ENCODE assay signal across 8 mouse cellular contexts in the genomic region with DNA sequence AGATGAGACGGTGACA. TPM values are rescaled to one million over a fixed set of nuclear protein-coding genes. Genes with fewer than 3 reads are reported as not detected.
DNase-seq lines count a peak whose midpoint lies in the region; ATAC-seq and TF ChIP-seq lines count a peak whose summit lies in the region.

A gene (plus strand): TSS at position 8 of the 16 bp plus-strand sequence.

- no peaks in the 10 kb centered on the region; the same call in 1 of the 2 replicates for H3K4me1 ChIP-seq in liver, adult 2 months (ENCODE audit: control insufficient read depth, insufficient read depth, low read length)
- no peaks in the 10 kb centered on the region for H3K4me1 ChIP-seq in embryonic fibroblast, embryonic 13.5 days (ENCODE audit: control insufficient read depth, insufficient read depth, low read length)
- peaks cover 9% of the 10 kb centered on the region; the same call in 1 of the 2 replicates for H3K4me1 ChIP-seq in intestine, embryonic 14.5 days (replicated peaks; ENCODE audit: control insufficient read depth, insufficient read depth, low read length)
- H3K4me1 ChIP-seq in midbrain, embryonic 11.5 days (ENCODE audit: control insufficient read depth, insufficient read depth, low read length): peaks cover 21% of the 10 kb centered on the region

- no peak for TF ChIP-seq CTCF in liver, adult 2 months (IDR thresholded peaks at IDR 0.05; ENCODE audit: low read depth, low read length)
- TF ChIP-seq CTCF in embryonic fibroblast, embryonic 13.5 days (IDR thresholded peaks at IDR 0.05; ENCODE audit: borderline replicate concordance, insufficient read depth, low read length): no peak

- H3K79me2 ChIP-seq in liver, adult 2 months (ENCODE audit: control insufficient read depth, insufficient read depth, low read length): no peaks in the 10 kb centered on the region

- H3K27ac ChIP-seq in liver, adult 2 months (replicated peaks; ENCODE audit: insufficient read depth, low read depth, low read length): peak within 1 kb of the TSS; percentile 31; the same call in 1 of the 2 replicates
- H3K27ac ChIP-seq in embryonic fibroblast, embryonic 13.5 days (ENCODE audit: insufficient read depth, low read length): peak within 1 kb of the TSS; percentile 76
- H3K27ac ChIP-seq in intestine, embryonic 14.5 days (ENCODE audit: low read depth): peak within 1 kb of the TSS; percentile 84
- H3K27ac ChIP-seq in midbrain, embryonic 11.5 days (ENCODE audit: low read depth, low read length): peak within 1 kb of the TSS; percentile 57

- H3K4me2 ChIP-seq in intestine, embryonic 14.5 days (ENCODE audit: low read length): peak within 1 kb of the TSS; percentile 72
- H3K4me2 ChIP-seq in midbrain, embryonic 11.5 days: peak within 1 kb of the TSS; percentile 75

- peaks cover 1% of the 10 kb centered on the region; the same call in 1 of the 2 replicates for H3K36me3 ChIP-seq in liver, adult 2 months (ENCODE audit: control insufficient read depth, insufficient read depth, low read length)
- peaks cover 16% of the 10 kb centered on the region for H3K36me3 ChIP-seq in intestine, embryonic 14.5 days (ENCODE audit: control insufficient read depth, insufficient read depth, low read length)
- H3K36me3 ChIP-seq in midbrain, embryonic 11.5 days (ENCODE audit: control insufficient read depth, insufficient read depth, low read length): no peaks in the 10 kb centered on the region

- H3K27me3 ChIP-seq in liver, adult 2 months (ENCODE audit: control insufficient read depth, insufficient read depth, low read length): peaks cover 4% of the 10 kb centered on the region; the same call in 1 of the 2 replicates
- H3K27me3 ChIP-seq in intestine, embryonic 14.5 days (replicated peaks; ENCODE audit: control insufficient read depth, insufficient read depth, low read length): no peaks in the 10 kb centered on the region
- no peaks in the 10 kb centered on the region for H3K27me3 ChIP-seq in midbrain, embryonic 11.5 days (ENCODE audit: control insufficient read depth, insufficient read depth, low read length)

- peak within 1 kb of the TSS; percentile 68 for H3K9ac ChIP-seq in liver, adult 2 months (ENCODE audit: low read depth, low read length)
- H3K9ac ChIP-seq in intestine, embryonic 14.5 days (ENCODE audit: low read length): peak within 1 kb of the TSS; percentile 74
- H3K9ac ChIP-seq in midbrain, embryonic 11.5 days (ENCODE audit: low read length): peak within 1 kb of the TSS; percentile 80

- peak within 1 kb of the TSS; percentile 60 for H3K4me3 ChIP-seq in liver, adult 2 months (ENCODE audit: insufficient read depth, low read depth, low read length)
- H3K4me3 ChIP-seq in embryonic fibroblast, embryonic 13.5 days (ENCODE audit: insufficient read depth, low read length): peak within 1 kb of the TSS; percentile 84
- H3K4me3 ChIP-seq in intestine, embryonic 14.5 days (ENCODE audit: low read depth, low read length): peak within 1 kb of the TSS; percentile 80
- peak within 1 kb of the TSS; percentile 50 for H3K4me3 ChIP-seq in midbrain, embryonic 11.5 days (ENCODE audit: low read depth, low read length)

- no peak for ATAC-seq in intestine, embryonic 14.5 days (replicated peaks; ENCODE audit: low FRiP score, low TSS enrichment, low read depth)
- ATAC-seq in midbrain, embryonic 11.5 days (ENCODE audit: low FRiP score): no peak

- WGBS in liver, adult 2 months: 13% methylated on average over 1 of the region's 1 CpGs
- WGBS in intestine, embryonic 14.5 days: 0% methylated on average over 1 of the region's 1 CpGs
- 0% methylated on average over 1 of the region's 1 CpGs for WGBS in midbrain, embryonic 11.5 days

- DNase-seq in liver, adult 2 months (ENCODE audit: extremely low read depth, low read depth, low spot score): no peak
- no peak for DNase-seq in liver
- no peak for DNase-seq in intestine, embryonic 14.5 days (ENCODE audit: low spot score)
- DNase-seq in midbrain, embryonic 11.5 days (ENCODE audit: low spot score, missing footprints): no peak
- no peak for DNase-seq in cerebellum, adult 11-12 months
- DNase-seq in thymus, adult 18-20 months: no peak
- no peak for DNase-seq in urinary bladder, postnatal 10 days (ENCODE audit: low spot score)

- no peaks in the 10 kb centered on the region for H3K9me3 ChIP-seq in intestine, embryonic 14.5 days (ENCODE audit: control insufficient read depth, low read length)
- H3K9me3 ChIP-seq in midbrain, embryonic 11.5 days (ENCODE audit: control insufficient read depth, low read length): no peaks in the 10 kb centered on the region

- TF ChIP-seq POLR2A in liver, adult 2 months (IDR thresholded peaks at IDR 0.05; ENCODE audit: extremely low read depth, insufficient read depth, low read length): no peak
- no peak for TF ChIP-seq POLR2A in embryonic fibroblast, embryonic 13.5 days (IDR thresholded peaks at IDR 0.05; ENCODE audit: low read depth, low read length)

RNA-seq across cellular contexts. Expression of the gene that starts here (rescaled TPM):
- total RNA-seq in liver, adult 2 months (2014; rRNA removed): under 0.01 and 0.20 TPM in 2 replicates
- 0.52 and 0.64 TPM in 2 replicates for polyA plus RNA-seq in liver, adult 2 months (2012; rRNA removed)
- polyA plus RNA-seq in embryonic fibroblast, embryonic 13.5 days (2011; ENCODE audit: insufficient read length, low read depth, missing spikeins): 34.8 and 37.3 TPM in 2 replicates
- 5.3 and 5.5 TPM in 2 replicates for polyA plus RNA-seq in intestine, embryonic 14.5 days (2014; fragmentation: Nextera tagmentation; extraction: Ambion mirVana)
- 4.8 and 5.3 TPM in 2 replicates for polyA plus RNA-seq in midbrain, embryonic 11.5 days (2014; fragmentation: Nextera tagmentation; extraction: Ambion mirVana)

Comparison
In these comparisons a context has a peak if more than half of its experiments do, and no peak if none do; other contexts are left out.
1. H3K27ac ChIP-seq: peak in every context shown above with its lines; median percentile 84 in intestine, embryonic 14.5 days; 76 in embryonic fibroblast, embryonic 13.5 days; 57 in midbrain, embryonic 11.5 days; 31 in liver, adult 2 months.